Mouse (Mus musculus) testis, adult 2 months (tissue): ENCODE measurements around the gene Ttyh3.

Experiments used
- CTCF ChIP-seq: fragments of 200-500 bp; IDR thresholded peaks from 2 replicates; pipeline ENCODE4 v1.5.1; 2012; ENCODE audit warnings: low read depth, mild to moderate bottlenecking, inconsistent platforms, low read length, moderate library complexity; ENCODE audit not compliant: control insufficient read depth, insufficient read depth, insufficient replicate concordance
- POLR2A ChIP-seq: fragments of 200-500 bp; IDR thresholded peaks from 2 replicates; pipeline ENCODE4 v1.6.1; 2012; ENCODE audit warnings: low read depth, mild to moderate bottlenecking, inconsistent platforms, low read length, moderate library complexity; ENCODE audit not compliant: control insufficient read depth

DNA sequence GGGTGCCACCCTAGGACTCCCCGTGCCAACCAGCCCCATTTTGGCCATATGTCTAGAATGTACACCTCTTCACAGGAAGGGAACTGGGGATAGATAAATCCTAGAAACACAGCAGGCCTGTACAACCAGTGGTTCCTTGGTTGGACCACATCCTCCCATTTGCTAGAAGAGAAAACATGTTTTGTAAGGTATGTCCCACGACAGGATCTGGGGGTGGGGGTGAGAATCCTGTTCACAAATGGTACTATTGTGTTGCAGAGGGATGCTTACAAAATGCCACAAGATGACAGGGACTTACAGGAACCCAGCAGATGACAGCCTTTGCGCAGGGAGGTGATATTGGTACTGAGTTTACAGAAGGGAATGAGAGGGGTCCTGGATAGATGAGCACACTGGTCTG, 10.8 kb downstream of the Ttyh3 start:
- TF ChIP-seq CTCF (no peak), POLR2A (no peak)
